ENCODE assay signal across 11 mouse cellular contexts in the genomic region with DNA sequence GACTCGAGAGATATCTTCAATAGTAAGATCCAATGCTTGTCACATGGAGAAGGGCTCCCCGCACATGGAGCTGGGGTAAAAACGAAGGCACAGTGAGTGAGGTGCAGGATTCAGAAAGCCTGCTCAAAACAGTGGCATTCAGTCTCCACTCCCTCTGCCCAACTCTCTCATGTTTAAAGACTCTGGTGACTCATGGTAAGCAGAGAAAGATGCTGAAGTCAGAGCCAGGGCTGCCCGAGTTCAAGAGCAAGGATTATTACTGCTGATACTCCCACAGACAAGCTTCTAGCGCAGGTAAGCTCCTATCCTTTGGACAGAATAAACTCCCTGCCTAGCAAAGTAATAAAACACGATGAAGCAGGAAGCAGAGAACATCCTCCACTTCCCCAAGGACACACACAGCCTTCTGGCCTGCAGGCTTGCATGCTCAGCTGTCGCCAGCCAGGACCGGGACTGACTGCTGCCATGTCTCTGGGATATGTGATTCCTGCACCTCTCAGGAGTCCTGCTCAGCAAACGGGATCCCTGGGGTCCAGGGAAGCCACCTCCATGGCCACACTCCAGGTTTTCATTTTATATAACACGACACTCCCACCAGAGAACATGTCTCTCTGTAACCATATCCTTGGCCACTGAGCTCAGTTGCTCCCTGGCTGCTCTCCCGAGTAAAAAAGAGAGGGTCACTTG. TPM values are rescaled to one million over a fixed set of nuclear protein-coding genes. Genes with fewer than 3 reads are reported as not detected.
DNase-seq lines count a peak whose midpoint lies in the region; ATAC-seq and TF ChIP-seq lines count a peak whose summit lies in the region.
"Had no signal": no experiment of that assay in that cellular context is flagged by ENCODE, and none has a peak within 500 bp of the region (broad histone marks: within the 10 kb centered on the region; RNA-seq: fewer than 3 reads in every experiment).

No protein-coding gene starts in this region.

- DNase-seq in heart, postnatal 0 days (ENCODE audit: low spot score): no peak
- no peak for DNase-seq in heart, adult 11 months
- peak; percentile 27 for DNase-seq in hindbrain, embryonic 14.5 days (ENCODE audit: low spot score)
- DNase-seq in adrenal gland, postnatal 14 days: no peak
- no peak for DNase-seq in right cerebral cortex, postnatal 4 days
- DNase-seq in left cerebral cortex, adult 9 months (ENCODE audit: low spot score in 2 of 2): no peak
- DNase-seq: kidney, postnatal 25 days; thymus, postnatal 14 days had no signal

- H3K9ac ChIP-seq in heart, postnatal 0 days (replicated peaks; ENCODE audit: low read depth, low read length): no peak overlapping the region
- peak overlapping the region; percentile 93 for H3K9ac ChIP-seq in embryonic facial prominence, embryonic 12.5 days
- H3K9ac ChIP-seq in hindbrain, embryonic 14.5 days: peak overlapping the region; percentile 97
- H3K9ac ChIP-seq in neural tube, embryonic 12.5 days: peak overlapping the region; percentile 90

- 0 out of 2 replicates have a peak, but pooled peaks cover 4% of the 10 kb centered on the region for H3K36me3 ChIP-seq in heart, postnatal 0 days (replicated peaks; ENCODE audit: control insufficient read depth, insufficient read depth, low read length)
- H3K36me3 ChIP-seq in embryonic facial prominence, embryonic 12.5 days: peaks cover 40% of the 10 kb centered on the region
- peaks cover 32% of the 10 kb centered on the region for H3K36me3 ChIP-seq in hindbrain, embryonic 14.5 days (replicated peaks; ENCODE audit: control insufficient read depth, insufficient read depth)
- peaks cover 30% of the 10 kb centered on the region for H3K36me3 ChIP-seq in neural tube, embryonic 12.5 days
- H3K36me3 ChIP-seq: G1E had no signal

- H3K9me3 ChIP-seq in heart, postnatal 0 days (replicated peaks; ENCODE audit: control insufficient read depth, low read length): no peaks in the 10 kb centered on the region
- H3K9me3 ChIP-seq in embryonic facial prominence, embryonic 12.5 days: no peaks in the 10 kb centered on the region
- no peaks in the 10 kb centered on the region for H3K9me3 ChIP-seq in hindbrain, embryonic 14.5 days (ENCODE audit: control insufficient read depth, low read length)
- no peaks in the 10 kb centered on the region for H3K9me3 ChIP-seq in neural tube, embryonic 12.5 days
- H3K9me3 ChIP-seq: G1E had no signal

- TF ChIP-seq CTCF in heart, postnatal 0 days (IDR thresholded peaks at IDR 0.05; ENCODE audit: low read depth): no peak

- no peak for ATAC-seq in heart, postnatal 0 days (ENCODE audit: insufficient read depth, low read depth)
- ATAC-seq in embryonic facial prominence, embryonic 12.5 days (ENCODE audit: insufficient number of reproducible peaks, insufficient read depth, low FRiP score, low TSS enrichment): no peak
- ATAC-seq in hindbrain, embryonic 14.5 days (ENCODE audit: low FRiP score): no peak
- ATAC-seq in neural tube, embryonic 12.5 days (ENCODE audit: low FRiP score, low read depth): no peak

- TF ChIP-seq EP300 in heart, postnatal 0 days (IDR thresholded peaks at IDR 0.05; ENCODE audit: low read depth): no peak

- H3K27ac ChIP-seq in heart, postnatal 0 days (ENCODE audit: low read depth): peak overlapping the region; percentile 1; the same call in 1 of the 2 replicates
- 0 out of 2 replicates have a peak overlapping the region, but pooled peaks have one; percentile 7 for H3K27ac ChIP-seq in embryonic facial prominence, embryonic 12.5 days
- H3K27ac ChIP-seq in hindbrain, embryonic 14.5 days: no peak overlapping the region
- H3K27ac ChIP-seq in neural tube, embryonic 12.5 days: no peak overlapping the region

- H3K4me1 ChIP-seq in heart, postnatal 0 days (ENCODE audit: control insufficient read depth, insufficient read depth): peaks cover 29% of the 10 kb centered on the region
- peaks cover 22% of the 10 kb centered on the region for H3K4me1 ChIP-seq in embryonic facial prominence, embryonic 12.5 days
- peaks cover 32% of the 10 kb centered on the region for H3K4me1 ChIP-seq in hindbrain, embryonic 14.5 days (replicated peaks; ENCODE audit: control insufficient read depth, insufficient read depth, low read length)
- H3K4me1 ChIP-seq in neural tube, embryonic 12.5 days: peaks cover 33% of the 10 kb centered on the region

- H3K4me2 ChIP-seq in heart, postnatal 0 days (ENCODE audit: low read depth, low read length): peak overlapping the region; percentile 97
- H3K4me2 ChIP-seq in embryonic facial prominence, embryonic 12.5 days (replicated peaks): peak overlapping the region; percentile 92
- peak overlapping the region; percentile 62 for H3K4me2 ChIP-seq in hindbrain, embryonic 14.5 days (replicated peaks)
- peak overlapping the region; percentile 98 for H3K4me2 ChIP-seq in neural tube, embryonic 12.5 days (replicated peaks)

- 22% methylated on average over 11 of the region's 11 CpGs for WGBS in heart, postnatal 0 days
- WGBS in embryonic facial prominence, embryonic 12.5 days: 40% methylated on average over 11 of the region's 11 CpGs
- WGBS in hindbrain, embryonic 14.5 days: 45% methylated on average over 11 of the region's 11 CpGs
- 51% methylated on average over 11 of the region's 11 CpGs for WGBS in neural tube, embryonic 12.5 days

- H3K4me3 ChIP-seq in heart, postnatal 0 days (ENCODE audit: low read depth, low read length): peak overlapping the region; percentile 61
- H3K4me3 ChIP-seq in embryonic facial prominence, embryonic 12.5 days: peak overlapping the region; percentile 85
- H3K4me3 ChIP-seq in hindbrain, embryonic 14.5 days (replicated peaks; ENCODE audit: low read length): peak overlapping the region; percentile 79
- H3K4me3 ChIP-seq in neural tube, embryonic 12.5 days: peak overlapping the region; percentile 75

- H3K27me3 ChIP-seq in heart, postnatal 0 days (ENCODE audit: control insufficient read depth, insufficient read depth, low read length): no peaks in the 10 kb centered on the region
- no peaks in the 10 kb centered on the region for H3K27me3 ChIP-seq in embryonic facial prominence, embryonic 12.5 days
- H3K27me3 ChIP-seq in hindbrain, embryonic 14.5 days (ENCODE audit: control insufficient read depth, insufficient read depth, low read length): no peaks in the 10 kb centered on the region
- H3K27me3 ChIP-seq in neural tube, embryonic 12.5 days (replicated peaks): no peaks in the 10 kb centered on the region

RNA-seq across cellular contexts. Expression of a gene that starts 2.1 kb away (rescaled TPM):
- total RNA-seq in heart, postnatal 0 days (2014; rRNA removed; ENCODE audit: low replicate concordance): 21.9 and 39.5 TPM in 2 replicates
- polyA plus RNA-seq in heart, postnatal 0 days (2015; fragmentation: Nextera tagmentation; extraction: Ambion mirVana): 18.9 and 23.5 TPM in 2 replicates
- 77.9 and 82.5 TPM in 2 replicates for polyA plus RNA-seq in embryonic facial prominence, embryonic 12.5 days (2016; fragmentation: Nextera tagmentation; extraction: Ambion mirVana)
- polyA plus RNA-seq in hindbrain, embryonic 14.5 days (2014; fragmentation: Nextera tagmentation; extraction: Ambion mirVana): 102 and 109 TPM in 2 replicates
- 82.5 and 82.9 TPM in 2 replicates for polyA plus RNA-seq in neural tube, embryonic 12.5 days (2016; fragmentation: Nextera tagmentation; extraction: Ambion mirVana)
- total RNA-seq in adrenal gland, postnatal 14 days (2021): 0.48 and 1.2 TPM in 2 replicates
- polyA plus RNA-seq: G1E had no signal

RNA-seq across cellular contexts. Expression of a gene that starts 48.9 kb away (rescaled TPM):
- 5.2 and 11.1 TPM in 2 replicates for total RNA-seq in heart, postnatal 0 days (2014; rRNA removed; ENCODE audit: low replicate concordance)
- 1.6 and 2.4 TPM in 2 replicates for polyA plus RNA-seq in heart, postnatal 0 days (2015; fragmentation: Nextera tagmentation; extraction: Ambion mirVana)
- 7.6 and 8.4 TPM in 2 replicates for polyA plus RNA-seq in embryonic facial prominence, embryonic 12.5 days (2016; fragmentation: Nextera tagmentation; extraction: Ambion mirVana)
- 10.3 and 11.6 TPM in 2 replicates for polyA plus RNA-seq in hindbrain, embryonic 14.5 days (2014; fragmentation: Nextera tagmentation; extraction: Ambion mirVana)
- 8.4 and 9.6 TPM in 2 replicates for polyA plus RNA-seq in neural tube, embryonic 12.5 days (2016; fragmentation: Nextera tagmentation; extraction: Ambion mirVana)
- 15.0 and 23.8 TPM in 2 replicates for total RNA-seq in adrenal gland, postnatal 14 days (2021)

RNA-seq across cellular contexts. Expression of a gene that starts 52.1 kb away (rescaled TPM):
- total RNA-seq in heart, postnatal 0 days (2014; rRNA removed; ENCODE audit: low replicate concordance): 17.4 and 23.8 TPM in 2 replicates
- polyA plus RNA-seq in heart, postnatal 0 days (2015; fragmentation: Nextera tagmentation; extraction: Ambion mirVana): 25.1 and 26.0 TPM in 2 replicates
- polyA plus RNA-seq in embryonic facial prominence, embryonic 12.5 days (2016; fragmentation: Nextera tagmentation; extraction: Ambion mirVana): 55.5 and 58.5 TPM in 2 replicates
- polyA plus RNA-seq in hindbrain, embryonic 14.5 days (2014; fragmentation: Nextera tagmentation; extraction: Ambion mirVana): 48.2 and 52.7 TPM in 2 replicates
- polyA plus RNA-seq in neural tube, embryonic 12.5 days (2016; fragmentation: Nextera tagmentation; extraction: Ambion mirVana): 65.3 and 66.0 TPM in 2 replicates
- 46.6 and 46.7 TPM in 2 replicates for total RNA-seq in adrenal gland, postnatal 14 days (2021)

RNA-seq across cellular contexts. Expression of a gene that starts 59.4 kb away (rescaled TPM):
- not detected in 2 replicates for total RNA-seq in heart, postnatal 0 days (2014; rRNA removed; ENCODE audit: low replicate concordance)
- polyA plus RNA-seq in heart, postnatal 0 days (2015; fragmentation: Nextera tagmentation; extraction: Ambion mirVana): not detected in 2 replicates
- not detected in 2 replicates for polyA plus RNA-seq in embryonic facial prominence, embryonic 12.5 days (2016; fragmentation: Nextera tagmentation; extraction: Ambion mirVana)
- not detected in 2 replicates for polyA plus RNA-seq in hindbrain, embryonic 14.5 days (2014; fragmentation: Nextera tagmentation; extraction: Ambion mirVana)
- polyA plus RNA-seq in neural tube, embryonic 12.5 days (2016; fragmentation: Nextera tagmentation; extraction: Ambion mirVana): 0.53 TPM in 1 of 2 replicates, not detected in the other
- total RNA-seq in adrenal gland, postnatal 14 days (2021): not detected in 2 replicates
- total RNA-seq: G1E had no signal
- polyA plus RNA-seq: G1E had no signal

Comparison
In these comparisons a context has a peak if more than half of its experiments do, and no peak if none do; other contexts are left out.
1. H3K27ac ChIP-seq: peak in heart, postnatal 0 days (single experiment) and embryonic facial prominence, embryonic 12.5 days (single experiment); none in hindbrain, embryonic 14.5 days (single experiment) and neural tube, embryonic 12.5 days (single experiment).
2. Peak in every context shown above with its lines, with median percentiles within 50 percentile points of each other: H3K4me2 ChIP-seq and H3K4me3 ChIP-seq.